Mouse (Mus musculus) midbrain, embryonic 16.5 days (tissue): ENCODE data around the gene Avpr1b. TPM values are rescaled to one million over a fixed set of nuclear protein-coding genes. Genes with fewer than 3 reads are reported as not detected.

Experiments used
- ATAC-seq: fragments of 200-750 bp; cut with Nextera tagmentation; 2 replicates; pipeline ENCODE4 v1.8.0; 2017; ENCODE audit warnings: moderate TSS enrichment
- H3K27ac ChIP-seq: fragments of 300-500 bp; sonication (generic); 2 replicates; pipeline ENCODE4 v1.5.1; 2014; ENCODE audit warnings: mild to moderate bottlenecking, low read length, mixed read lengths
- H3K27me3 ChIP-seq: fragments of 300-500 bp; sonication (generic); 2 replicates; pipeline ENCODE4 v1.6.1; 2014; ENCODE audit warnings: low read depth, low read length, mixed read lengths; ENCODE audit not compliant: control insufficient read depth, insufficient read depth
- H3K36me3 ChIP-seq: fragments of 300-500 bp; sonication (generic); 2 replicates; pipeline ENCODE4 v1.6.1; 2014; ENCODE audit warnings: mild to moderate bottlenecking, low read length, moderate library complexity, mixed read lengths; ENCODE audit not compliant: control insufficient read depth, insufficient read depth
- H3K4me1 ChIP-seq: fragments of 300-500 bp; sonication (generic); 2 replicates; pipeline ENCODE4 v1.6.1; 2014; ENCODE audit warnings: mild to moderate bottlenecking, low read length, mixed read lengths; ENCODE audit not compliant: control insufficient read depth, insufficient read depth
- H3K4me2 ChIP-seq: fragments of 300-500 bp; sonication (generic); 2 replicates; pipeline ENCODE4 v1.6.1; 2014; ENCODE audit warnings: mild to moderate bottlenecking, low read length, mixed read lengths
- H3K4me3 ChIP-seq: fragments of 300-500 bp; sonication (generic); 2 replicates; pipeline ENCODE4 v1.5.1; 2014; ENCODE audit warnings: low read depth, mild to moderate bottlenecking, low read length, moderate library complexity, mixed read lengths
- H3K9ac ChIP-seq: fragments of 300-500 bp; sonication (generic); 2 replicates; pipeline ENCODE4 v1.6.1; 2014; ENCODE audit warnings: low read depth, low read length, mixed read lengths
- H3K9me3 ChIP-seq: fragments of 300-500 bp; sonication (generic); replicated peaks from 2 replicates; pipeline ENCODE4 v1.6.1; 2014; ENCODE audit warnings: mild to moderate bottlenecking, low read length, mixed read lengths; ENCODE audit not compliant: control insufficient read depth, poor library complexity, severe bottlenecking
- WGBS: fragments of 180-500 bp; shearing (Covaris S2); extraction: QIAGEN DNeasy Blood & Tissue Kit; methylation state at CpG from one replicate; pipeline ENCODE4 v1.1.7; 2014; 5-methylcytosine and 5-hydroxymethylcytosine counted together
- polyA plus RNA-seq: library from polyadenylated mRNA; unstranded; fragments of >200 nt; fragmentation: Nextera tagmentation; extraction: Ambion mirVana; gene quantifications from 2 replicates; pipeline ENCODE4 v1.2.1, GENCODE M21; 2015

The Avpr1b gene
- polyA plus RNA-seq, 1 experiment from 2014 or later: not detected

DNA sequence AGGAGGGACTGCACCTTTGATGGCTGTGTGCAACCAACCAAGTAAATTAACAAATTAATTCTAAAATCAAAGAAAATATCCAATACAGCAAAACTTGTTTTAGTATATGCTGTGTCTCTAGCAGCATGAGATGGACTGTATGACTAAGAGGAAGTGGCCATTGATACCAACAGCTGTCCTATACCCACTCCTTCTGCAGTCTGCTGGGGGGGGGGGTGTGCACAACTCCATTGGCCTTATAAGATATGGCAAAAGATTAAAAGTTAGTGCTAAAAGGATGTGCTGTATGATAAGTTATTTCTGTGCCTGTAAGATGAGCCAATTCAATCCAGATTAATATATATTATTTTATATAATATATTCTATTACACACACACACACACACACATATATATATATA, 35.5 kb downstream of the Avpr1b start:
- Histone ChIP-seq H3K9ac (no peak overlapping the region), H3K27ac (no peak overlapping the region), H3K36me3 (no peaks in the 10 kb centered on the region), H3K4me1 (no peaks in the 10 kb centered on the region), H3K4me2 (no peak overlapping the region), H3K9me3 (no peaks in the 10 kb centered on the region), H3K4me3 (no peak overlapping the region), H3K27me3 (no peaks in the 10 kb centered on the region)
- no peak for ATAC-seq

GRCm38 (mm10) chr1:131637791-131638540, 38.9 kb downstream of the Avpr1b start, which contains the start of gene Ctse:
Ctse (plus strand) TSS chr1:131638306.
- Histone ChIP-seq H3K36me3 (no peaks in the 10 kb centered on the region), H3K4me3 (no peak within 1 kb of the TSS), H3K9ac (no peak within 1 kb of the TSS), H3K27ac (no peak within 1 kb of the TSS), H3K9me3 (no peaks in the 10 kb centered on the region), H3K4me1 (no peaks in the 10 kb centered on the region), H3K4me2 (no peak within 1 kb of the TSS), H3K27me3 (no peaks in the 10 kb centered on the region)
- WGBS: 86% methylated on average over 9 of the region's 9 CpGs
- no peak for ATAC-seq

DNA sequence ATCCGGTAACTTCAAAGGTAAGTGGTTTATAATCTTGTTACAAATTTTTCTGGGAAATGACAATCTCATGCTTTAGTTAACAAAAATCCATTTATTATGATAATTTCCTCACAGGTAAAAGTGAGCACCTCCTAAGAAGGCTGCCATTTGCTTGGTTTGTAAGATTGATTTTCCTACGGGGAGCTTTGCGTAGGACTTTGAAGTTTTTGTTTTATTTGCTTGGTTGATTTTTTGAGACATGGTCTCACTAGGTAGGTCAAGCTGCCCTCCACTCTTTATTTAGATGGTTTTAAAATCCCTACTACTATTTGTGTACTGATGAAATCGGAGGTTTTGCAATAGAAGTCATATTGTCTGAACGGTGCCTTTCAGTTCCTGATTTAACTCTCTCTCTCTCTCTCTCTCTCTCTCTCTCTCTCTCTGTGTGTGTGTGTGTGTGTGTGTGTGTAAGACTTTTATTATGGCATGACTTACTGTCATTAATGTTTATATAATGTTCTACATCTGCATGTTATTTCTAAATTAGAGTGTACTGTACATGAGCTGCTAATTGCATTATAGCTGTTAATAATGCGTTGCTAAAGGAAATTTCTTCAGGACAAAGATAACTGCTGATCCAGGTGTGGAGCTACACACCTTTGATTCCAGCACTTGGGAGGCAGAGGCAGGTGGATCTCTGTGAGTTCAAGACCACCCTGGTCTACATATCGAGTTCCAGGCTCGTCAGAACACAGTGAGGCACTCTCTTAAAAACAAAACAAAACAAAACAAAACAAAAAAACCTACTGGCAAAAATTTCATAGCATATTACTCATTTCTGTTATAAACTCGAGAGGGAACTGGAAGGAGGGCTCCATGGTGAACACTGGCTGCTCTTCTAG, 39.7 kb downstream of the Avpr1b start:
- Histone ChIP-seq H3K9ac (no peak overlapping the region), H3K27me3 (no peaks in the 10 kb centered on the region), H3K4me2 (no peak overlapping the region), H3K4me3 (no peak overlapping the region), H3K4me1 (no peaks in the 10 kb centered on the region), H3K9me3 (no peaks in the 10 kb centered on the region), H3K36me3 (no peaks in the 10 kb centered on the region), H3K27ac (no peak overlapping the region)
- ATAC-seq: no peak
- 90% methylated on average over 9 of the region's 9 CpGs for WGBS

DNA sequence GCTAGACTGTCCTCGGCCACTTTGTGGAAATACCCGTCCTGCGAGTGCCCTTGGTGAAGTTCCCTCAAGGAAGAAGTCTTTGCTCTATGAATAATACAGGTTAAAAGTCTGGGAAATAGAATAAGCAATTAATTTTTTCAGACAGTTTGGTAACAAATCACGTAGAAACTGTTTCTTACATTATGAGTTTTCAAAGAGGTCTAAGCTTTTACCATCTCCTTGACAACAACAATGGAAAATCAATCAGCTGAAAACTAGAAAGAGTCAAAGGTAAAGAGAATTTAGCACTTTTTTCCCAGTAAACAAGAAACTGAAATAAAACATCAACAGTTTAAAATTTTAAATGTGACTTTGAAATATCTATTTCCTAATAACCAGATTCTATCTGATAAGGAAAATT, 41.0 kb downstream of the Avpr1b start:
- Histone ChIP-seq H3K36me3 (no peaks in the 10 kb centered on the region), H3K4me2 (no peak overlapping the region), H3K9ac (no peak overlapping the region), H3K27ac (no peak overlapping the region), H3K9me3 (no peaks in the 10 kb centered on the region), H3K4me3 (no peak overlapping the region), H3K4me1 (no peaks in the 10 kb centered on the region), H3K27me3 (no peaks in the 10 kb centered on the region)
- 84% methylated on average over 4 of the region's 4 CpGs for WGBS
- ATAC-seq: no peak

DNA sequence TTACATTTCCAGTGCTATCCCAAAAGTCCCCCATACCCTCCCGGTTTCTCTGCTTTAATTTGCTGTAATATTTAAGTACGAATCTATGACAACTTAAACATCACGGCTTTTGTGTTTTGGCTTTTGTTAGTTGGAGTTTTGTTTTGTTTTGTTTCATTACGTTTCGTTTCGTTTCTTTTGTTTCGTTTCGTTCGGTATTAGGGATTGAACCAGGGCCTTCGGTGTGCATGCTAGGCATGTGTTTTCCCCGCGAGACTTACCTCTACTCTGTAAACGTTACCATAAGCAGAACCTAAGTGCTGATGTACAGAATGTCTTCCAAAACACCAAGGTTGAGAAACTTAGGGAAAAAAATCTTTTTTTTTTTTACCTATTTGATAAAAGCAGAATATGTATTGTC, 42.5 kb downstream of the Avpr1b start:
- WGBS: 92% methylated on average over 13 of the region's 13 CpGs

GRCm38 (mm10) chr1:131642251-131642650, 43.2 kb downstream of the Avpr1b start:
- Histone ChIP-seq H3K4me1 (no peaks in the 10 kb centered on the region), H3K9me3 (no peaks in the 10 kb centered on the region), H3K4me3 (no peak overlapping the region), H3K4me2 (no peak overlapping the region), H3K9ac (no peak overlapping the region), H3K36me3 (no peaks in the 10 kb centered on the region), H3K27me3 (no peaks in the 10 kb centered on the region), H3K27ac (no peak overlapping the region)
- ATAC-seq: no peak
- 91% methylated on average over 2 of the region's 2 CpGs for WGBS

More for the DNA sequence above, 42.5 kb downstream of the Avpr1b start:
- H3K27me3 ChIP-seq: no peaks in the 10 kb centered on the region
- no peaks in the 10 kb centered on the region for H3K9me3 ChIP-seq
- no peak overlapping the region for H3K9ac ChIP-seq
- H3K4me1 ChIP-seq: no peaks in the 10 kb centered on the region
- no peak overlapping the region for H3K4me2 ChIP-seq
- H3K4me3 ChIP-seq: no peak overlapping the region
- no peaks in the 10 kb centered on the region for H3K36me3 ChIP-seq
- no peak overlapping the region for H3K27ac ChIP-seq
- ATAC-seq: no peak

DNA sequence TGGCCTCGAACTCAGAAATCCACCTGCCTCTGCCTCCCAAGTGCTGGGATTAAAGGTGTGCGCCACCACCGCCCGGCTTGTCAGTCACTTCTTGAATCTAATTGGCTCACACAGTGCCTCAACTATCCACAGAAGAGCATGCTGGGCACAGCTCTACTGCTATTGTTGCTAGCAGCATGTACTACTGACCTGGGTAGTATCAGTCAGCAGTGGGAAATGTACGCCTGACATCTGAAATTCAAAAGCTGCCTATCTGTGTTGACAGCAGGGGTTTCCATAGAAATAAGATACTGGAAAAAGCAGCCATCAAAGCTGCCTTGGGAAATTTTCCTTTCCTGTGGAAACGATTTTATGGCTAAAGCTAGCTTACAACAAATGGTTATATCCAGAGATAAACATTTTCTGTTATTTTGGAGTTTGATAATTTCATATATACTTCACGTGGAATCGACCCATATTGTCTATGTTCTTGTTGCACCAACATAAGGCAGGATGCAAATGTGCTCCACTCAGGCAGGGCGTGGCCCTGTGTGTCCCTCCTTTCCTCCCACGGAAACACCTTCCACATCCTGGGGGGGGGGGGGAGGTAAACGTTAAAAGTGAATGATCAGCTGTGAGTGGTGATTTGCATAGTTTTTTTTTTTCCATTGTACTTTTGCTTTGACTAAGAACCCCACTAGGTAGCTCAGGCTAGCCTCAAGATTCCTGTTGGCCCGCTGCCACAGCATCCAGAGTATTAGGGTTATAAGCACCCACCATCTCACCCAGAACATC, 53.8 kb downstream of the Avpr1b start:
- WGBS: 71% methylated on average over 12 of the region's 12 CpGs

GRCm38 (mm10) chr1:131655601-131656000, 56.6 kb downstream of the Avpr1b start:
- ATAC-seq: no peak
- no peak overlapping the region for H3K4me2 ChIP-seq
- H3K9ac ChIP-seq: no peak overlapping the region
- no peak overlapping the region for H3K27ac ChIP-seq
- no peaks in the 10 kb centered on the region for H3K9me3 ChIP-seq
- no peaks in the 10 kb centered on the region for H3K27me3 ChIP-seq
- peaks cover 7% of the 10 kb centered on the region for H3K4me1 ChIP-seq
- H3K4me3 ChIP-seq: no peak overlapping the region
- WGBS: 87% methylated on average over 6 of the region's 6 CpGs
- H3K36me3 ChIP-seq: no peaks in the 10 kb centered on the region

More for the DNA sequence above, 53.8 kb downstream of the Avpr1b start:
- H3K9ac ChIP-seq: no peak overlapping the region
- ATAC-seq: no peak
- H3K27me3 ChIP-seq: no peaks in the 10 kb centered on the region
- H3K4me2 ChIP-seq: no peak overlapping the region
- peaks cover 7% of the 10 kb centered on the region for H3K4me1 ChIP-seq
- no peaks in the 10 kb centered on the region for H3K9me3 ChIP-seq
- H3K36me3 ChIP-seq: no peaks in the 10 kb centered on the region
- no peak overlapping the region for H3K4me3 ChIP-seq
- no peak overlapping the region for H3K27ac ChIP-seq
